Mouse (Mus musculus): ENCODE measurements at regions not wholly inside any gene's neighbourhood (a gene's known extent, or its start where the extent isn't known, plus 50 kb on each side); places are given as distances from the start of the nearest gene placed in this dataset.

DNA sequence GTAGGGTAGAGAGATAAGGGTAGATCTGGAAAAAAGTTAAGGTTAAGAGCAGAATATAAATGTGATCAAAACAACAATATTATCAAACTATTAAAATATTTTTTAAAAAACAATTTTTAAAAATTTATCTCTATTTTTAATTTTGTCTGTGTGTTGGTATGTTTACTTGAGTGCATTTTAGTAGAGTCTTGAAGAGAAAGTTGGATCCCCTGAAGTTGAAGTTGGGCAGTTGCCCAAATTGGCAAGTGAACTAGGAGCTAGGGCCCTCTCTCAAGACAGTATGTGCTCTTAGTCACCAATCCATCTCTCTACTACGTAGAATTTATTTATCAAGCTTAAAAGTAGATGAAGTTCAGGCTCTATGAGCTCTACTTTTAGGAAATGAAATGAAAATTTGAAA, 59.9 kb downstream of the Adamts1 start:
- no peak for DNase-seq

DNA sequence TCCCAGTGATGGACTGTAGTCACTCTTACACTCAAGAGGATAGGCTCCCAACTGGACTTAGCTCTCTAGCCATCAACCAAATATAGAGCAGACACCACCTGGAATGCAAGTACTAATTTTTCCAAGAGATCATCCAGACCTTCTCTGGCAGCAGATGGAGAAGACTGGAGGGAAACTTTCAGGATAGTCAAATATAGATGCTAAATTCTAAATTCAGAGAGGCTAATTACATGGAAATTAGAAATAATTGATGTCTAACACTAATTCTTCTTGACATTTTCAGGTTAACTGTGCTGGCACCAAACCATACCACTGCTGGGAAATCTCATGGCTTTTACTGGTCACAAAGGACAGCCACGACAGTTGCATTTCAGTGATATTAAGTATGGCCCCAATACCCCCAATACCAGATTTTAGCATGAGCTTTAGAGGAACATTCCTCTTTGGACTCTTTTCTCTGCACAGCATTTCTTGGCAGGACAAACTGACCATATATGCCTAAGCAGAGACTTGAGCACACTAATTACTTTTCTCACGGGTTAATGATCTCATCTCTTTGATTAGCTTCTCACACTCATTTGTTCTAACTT, 64.2 kb downstream of the Adamts1 start:
- DNase-seq, result no peak

DNA sequence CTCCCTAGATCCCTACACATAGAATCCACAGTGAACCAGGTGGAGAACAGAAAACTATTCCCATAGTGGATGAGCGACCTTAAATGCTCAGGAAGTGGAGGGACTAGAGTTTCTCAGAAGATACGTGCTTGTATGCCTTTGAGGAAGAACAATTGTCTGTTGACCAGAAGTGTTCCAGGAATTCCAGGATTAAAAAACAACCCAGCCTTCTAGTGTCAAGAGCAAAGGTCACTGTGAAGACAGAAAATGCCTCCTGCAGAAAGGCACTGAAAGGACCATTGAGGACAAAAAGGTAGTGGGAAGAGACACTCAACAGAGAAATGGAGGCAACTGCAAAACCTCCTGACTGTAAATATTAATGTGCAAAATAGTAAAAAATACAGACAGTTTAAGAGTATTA, 74.9 kb downstream of the Adamts1 start:
- DNase-seq, result no peak

DNA sequence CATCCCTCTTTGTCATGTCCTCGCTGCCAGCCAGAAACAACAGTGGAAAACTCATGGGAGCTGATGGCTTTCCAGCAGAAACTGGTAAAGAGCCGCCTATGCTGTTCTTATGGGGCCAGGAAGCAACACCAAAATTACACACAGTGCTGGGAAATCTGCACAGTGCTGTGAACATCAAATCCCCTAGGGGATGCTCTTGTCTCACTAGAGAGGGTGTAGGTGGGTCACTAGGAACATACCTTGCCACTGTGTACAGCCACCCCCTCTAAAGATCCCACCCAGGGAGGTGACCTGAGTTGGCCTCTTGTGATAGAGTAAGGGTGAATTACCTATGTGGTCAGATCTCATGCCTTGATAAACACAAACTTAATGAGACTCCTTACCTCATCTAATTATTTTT, 80.9 kb downstream of the Adamts1 start:
- no peak for DNase-seq

DNA sequence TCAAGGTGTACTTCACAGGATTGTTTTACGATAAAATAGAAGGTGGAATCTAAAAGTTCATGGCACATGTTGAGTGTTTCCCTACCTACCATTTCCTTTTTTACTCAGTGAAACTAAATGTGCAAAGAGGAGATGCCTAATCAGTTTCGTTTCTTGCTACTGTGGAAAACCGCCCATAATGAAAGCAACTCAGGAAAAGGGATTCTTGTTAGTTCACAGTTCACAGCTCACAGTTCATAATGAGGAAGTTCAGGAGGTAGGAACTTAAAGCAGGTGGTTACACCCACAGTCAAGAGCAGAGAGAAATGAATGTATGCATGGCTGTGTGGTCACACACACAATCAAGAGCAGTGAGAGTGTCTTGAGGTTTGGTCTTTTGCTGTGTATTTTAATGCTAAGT, 90.6 kb downstream of the Adamts1 start:
- no peak for DNase-seq

DNA sequence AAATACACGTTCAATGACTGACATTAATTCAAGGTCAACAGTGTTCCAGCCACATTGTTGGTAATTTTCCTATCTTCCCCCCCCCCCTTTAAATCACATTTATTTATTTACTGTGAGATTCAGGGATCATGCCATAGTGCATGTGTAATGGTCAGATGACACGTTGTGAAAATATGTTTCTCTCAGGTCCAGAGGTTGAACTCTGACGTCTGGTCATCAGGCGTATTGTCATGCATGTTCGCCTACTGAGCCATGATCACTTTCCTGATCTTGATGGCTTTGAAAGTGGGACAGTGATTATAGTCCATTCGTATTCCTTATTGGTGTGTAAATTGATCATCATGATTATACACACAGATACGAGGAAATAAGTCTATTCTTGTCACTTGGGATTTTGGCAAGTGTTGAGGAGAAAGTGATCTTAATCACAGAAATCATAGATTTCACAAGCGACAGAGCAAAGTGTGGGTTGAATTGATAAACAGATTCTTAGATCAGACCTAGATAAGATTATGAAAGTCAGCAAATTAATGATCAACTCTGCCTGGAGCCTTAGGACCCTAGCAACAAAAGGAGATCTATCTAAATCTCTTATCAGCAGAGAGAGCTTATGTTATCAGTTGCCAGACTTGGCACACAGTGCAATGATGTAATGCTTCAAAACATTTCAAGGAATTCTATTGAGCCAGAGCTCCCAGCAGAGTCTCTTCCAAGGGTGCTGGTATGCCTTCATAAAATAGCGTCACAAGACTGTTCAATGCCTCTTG, 98.5 kb downstream of the Adamts1 start:
- DNase-seq, result no peak

DNA sequence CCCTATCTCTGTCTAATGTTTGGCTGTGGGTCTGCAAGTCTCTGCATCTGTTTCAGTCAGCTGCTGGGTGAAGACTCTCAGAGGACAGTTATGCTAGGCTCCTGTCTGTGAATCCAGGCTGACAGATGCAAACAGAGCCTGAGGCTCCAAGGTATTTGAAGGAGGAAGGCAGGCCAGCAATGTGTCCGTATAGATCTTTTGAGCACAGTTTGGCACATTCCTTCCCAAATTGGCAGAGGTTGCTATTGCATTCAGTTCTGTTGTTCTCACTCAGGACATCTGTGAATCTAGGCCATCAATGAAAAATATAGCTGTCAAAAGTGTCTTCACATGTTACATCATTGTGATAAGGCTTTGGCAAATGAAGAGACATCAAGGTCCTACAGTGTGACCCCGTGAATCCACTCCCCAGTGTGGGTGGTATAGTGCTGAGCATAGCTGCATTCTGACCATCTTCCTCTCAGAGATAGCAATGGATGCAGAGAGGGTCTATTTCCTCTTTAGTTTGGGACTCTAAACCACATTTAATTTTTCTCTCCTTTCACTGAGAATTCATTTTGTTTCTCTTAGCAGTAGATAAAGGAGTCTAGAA, 99.9 kb downstream of the Adamts1 start:
- DNase-seq, result no peak

DNA sequence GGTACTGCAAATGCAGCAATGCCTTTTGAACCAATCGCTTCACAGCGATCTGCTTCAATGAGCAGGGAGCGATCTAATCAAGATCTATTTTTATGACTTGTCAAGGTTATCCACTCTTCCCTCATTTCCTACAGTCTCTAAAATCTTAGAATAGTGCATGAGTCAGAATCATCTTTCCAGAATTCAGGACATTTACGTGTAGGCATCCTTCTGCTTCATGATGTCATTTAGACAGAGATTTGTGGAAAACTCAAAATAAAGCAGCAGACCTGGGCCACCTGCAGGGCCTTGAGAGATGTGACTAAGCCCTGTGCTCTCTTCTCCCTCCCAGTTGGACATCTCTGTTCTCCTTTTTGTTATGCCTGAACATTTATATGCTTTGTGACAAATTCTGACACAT, 103.6 kb downstream of the Adamts1 start:
- DNase-seq, result no peak

DNA sequence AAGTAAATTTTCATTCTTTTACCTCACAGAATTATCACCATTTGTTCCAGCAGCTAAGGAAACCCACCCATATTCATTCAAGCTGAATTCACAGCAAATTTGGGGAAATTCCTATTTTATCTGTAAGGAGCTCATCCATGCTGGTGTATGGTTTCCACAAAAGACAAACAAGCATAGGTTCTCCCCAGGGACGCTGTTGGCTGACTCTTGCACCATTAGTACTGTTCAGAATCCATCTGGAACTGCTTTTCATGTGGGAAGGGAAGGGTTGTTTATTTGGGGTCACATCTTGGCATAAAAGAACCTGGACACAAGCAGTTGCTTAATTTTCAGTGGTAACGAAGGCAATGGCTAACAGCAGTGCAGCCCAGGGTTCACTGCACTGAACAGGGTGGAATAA, 120.2 kb downstream of the Adamts1 start:
- no peak for DNase-seq

DNA sequence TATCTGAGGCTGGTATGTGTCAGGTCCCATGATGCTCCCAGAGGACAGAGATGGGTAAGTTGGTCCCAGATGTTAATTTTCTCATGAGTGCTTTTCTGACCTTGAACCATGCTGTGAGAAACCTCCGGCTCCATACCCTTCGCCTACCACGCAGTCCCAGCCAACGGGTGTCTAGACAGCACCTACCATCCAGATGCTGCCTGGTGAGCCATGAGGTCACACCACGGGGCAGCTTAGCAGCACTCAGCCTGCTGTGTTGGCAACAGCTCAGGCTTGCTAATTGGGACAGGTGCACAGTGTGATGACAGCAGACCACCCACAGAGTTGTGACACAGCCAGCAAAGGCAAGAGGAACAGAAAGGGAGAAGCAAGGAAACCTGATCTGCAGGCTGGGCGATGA, 122.6 kb downstream of the Adamts1 start:
- DNase-seq, result peak; percentile 24

DNA sequence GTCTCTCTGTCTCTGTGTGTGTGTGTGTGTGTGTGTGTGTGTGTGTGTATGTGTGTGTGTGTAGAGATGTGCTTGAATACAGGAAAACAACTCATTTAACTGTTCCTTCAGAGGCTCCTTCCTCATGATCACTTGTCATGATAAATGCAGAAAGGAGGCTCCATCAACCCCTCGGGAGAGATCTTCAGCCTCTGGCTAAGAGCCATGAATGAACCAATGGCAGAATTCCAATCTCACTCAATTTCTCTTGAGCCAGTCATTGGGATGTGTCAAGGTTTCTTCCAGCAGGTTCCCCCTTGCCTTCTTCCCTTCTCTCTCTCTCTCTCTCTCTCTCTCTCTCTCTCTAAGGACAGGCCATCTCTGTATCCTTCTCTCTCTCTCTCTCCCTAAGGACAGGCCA, 124.1 kb downstream of the Adamts1 start:
- DNase-seq, result no peak

DNA sequence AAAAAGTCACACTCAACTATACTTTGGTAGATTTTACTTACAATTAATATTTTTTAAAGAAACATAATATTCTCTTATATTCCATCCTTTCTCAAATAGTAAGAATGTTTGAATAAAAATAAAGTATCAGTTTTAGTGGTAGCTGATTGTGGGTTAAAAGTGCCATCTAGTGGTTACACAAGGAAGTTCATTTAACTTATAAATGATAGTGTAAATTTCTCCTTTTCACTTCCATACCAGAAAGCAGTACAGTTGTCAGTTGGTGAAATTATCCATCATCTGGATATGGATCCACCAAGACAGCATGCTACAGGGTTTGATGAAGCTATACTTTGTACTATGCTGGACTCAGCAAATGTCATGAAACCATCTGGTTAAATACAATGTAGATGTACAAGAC, 124.7 kb downstream of the Adamts1 start:
- no peak for DNase-seq

DNA sequence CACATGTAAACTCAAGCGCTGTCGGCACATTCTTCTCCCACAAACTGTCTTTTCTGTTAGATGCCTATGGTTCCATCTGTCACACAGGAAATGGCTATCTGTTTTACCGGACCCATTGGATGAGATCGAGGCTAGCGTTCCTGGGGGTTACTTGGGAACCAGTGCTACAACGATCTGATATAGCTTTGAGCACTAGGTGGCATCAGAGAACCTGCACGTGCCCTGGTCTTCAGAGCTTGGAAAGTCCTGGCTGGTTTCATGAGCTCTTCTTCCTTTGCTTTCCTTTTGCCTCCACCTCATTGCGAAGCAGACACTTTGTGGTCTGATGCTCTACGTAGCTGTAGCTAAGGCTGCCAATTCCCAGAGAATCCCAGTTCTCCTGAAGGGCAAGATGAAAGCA, 123.8 kb upstream of the Cyyr1 start:
- DNase-seq, result peak; percentile 15

DNA sequence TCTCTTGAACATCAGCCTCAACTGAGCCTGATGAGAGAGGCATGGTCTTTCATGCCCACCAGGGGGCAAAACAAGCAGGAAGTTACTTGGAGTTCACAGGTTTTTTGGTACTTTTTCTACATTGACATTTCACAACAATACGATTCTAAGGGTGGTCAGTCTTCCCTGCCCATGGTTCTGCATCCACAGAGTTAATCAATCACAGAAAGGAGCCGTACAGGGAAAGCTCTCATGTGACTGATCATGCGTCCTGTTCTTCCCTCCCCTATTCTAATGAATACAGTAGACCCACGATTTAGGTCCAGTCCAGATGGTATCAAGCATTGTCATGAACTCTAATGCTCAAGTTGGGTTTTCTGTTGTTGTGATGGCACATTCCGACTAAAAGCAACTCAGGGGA, 115.6 kb upstream of the Cyyr1 start:
- no peak for DNase-seq

DNA sequence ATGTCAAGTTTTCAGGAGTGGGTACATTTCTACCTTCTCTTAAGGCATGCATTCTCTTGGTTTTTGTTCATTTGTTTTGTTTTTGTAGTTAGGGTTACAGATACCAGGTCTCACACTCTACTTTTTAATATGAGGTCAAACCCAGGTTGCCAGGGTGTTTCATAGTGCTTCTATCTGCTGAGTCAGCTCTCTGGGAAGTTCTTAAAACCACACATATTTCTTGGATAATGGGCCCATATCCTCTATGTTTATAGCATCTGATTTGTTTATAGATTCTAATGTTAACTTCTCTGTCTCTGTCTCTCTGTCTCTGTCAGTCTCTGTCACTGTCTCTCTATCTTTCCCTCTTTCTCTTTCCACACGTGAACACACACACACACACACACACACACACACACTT, 114.6 kb upstream of the Cyyr1 start:
- DNase-seq, result no peak

DNA sequence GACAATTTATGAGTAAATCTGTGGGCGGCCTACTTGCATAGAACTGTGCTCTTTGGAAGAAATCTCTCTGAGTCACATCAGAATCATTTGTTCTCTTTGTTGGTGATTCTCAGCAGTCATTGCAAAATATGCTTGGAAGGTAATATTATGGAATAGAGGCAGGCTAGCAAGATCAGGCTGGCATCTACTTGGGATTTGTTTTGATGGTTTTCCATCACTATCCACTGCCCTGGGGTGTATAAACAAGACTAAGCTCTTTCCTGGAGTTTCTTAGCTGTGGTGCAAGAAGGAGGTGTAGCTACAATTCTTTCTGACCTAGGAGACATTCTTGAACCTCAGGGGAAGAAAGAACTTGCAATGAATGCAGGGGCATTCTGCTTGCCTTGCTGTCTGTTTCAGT, 96.3 kb upstream of the Cyyr1 start:
- no peak for DNase-seq

DNA sequence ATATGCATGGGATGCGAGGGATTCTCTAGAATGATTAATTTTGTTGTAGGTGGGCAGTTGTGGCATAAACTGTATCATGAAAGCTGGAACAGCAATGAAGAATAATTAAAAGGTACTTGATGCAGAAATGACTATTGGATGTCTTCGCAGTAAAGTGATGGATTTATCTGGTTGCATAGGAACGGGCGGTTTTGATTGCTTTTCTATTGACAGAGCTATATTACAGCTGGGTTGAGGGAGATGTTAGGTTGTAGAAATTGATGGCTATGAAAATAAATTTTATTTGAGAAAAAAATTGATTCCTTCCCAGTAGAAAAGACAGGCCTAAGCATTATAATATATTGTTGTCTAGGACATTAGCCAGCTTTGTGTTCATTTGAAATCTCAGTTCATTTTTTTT, 87.8 kb upstream of the Cyyr1 start:
- no peak for DNase-seq

DNA sequence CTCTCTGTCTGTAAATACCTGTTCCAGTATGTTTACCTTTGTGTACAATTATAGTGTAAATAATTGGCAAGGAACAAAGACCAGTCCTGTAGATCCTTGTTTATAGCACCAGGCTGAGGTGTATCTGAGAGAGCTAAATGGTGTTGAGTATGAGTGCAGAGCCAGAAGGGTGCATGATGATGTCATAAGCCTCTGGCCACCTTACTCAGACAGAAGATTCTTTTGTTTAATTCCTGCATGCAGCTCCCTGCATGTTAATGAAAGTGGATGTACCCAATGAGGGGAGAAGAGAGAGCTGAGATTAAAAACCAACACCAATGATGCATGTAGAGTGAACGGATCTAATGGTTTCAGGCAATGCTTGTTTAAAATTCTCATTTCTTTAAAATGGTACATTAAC, 83.9 kb upstream of the Cyyr1 start:
- no peak for DNase-seq

DNA sequence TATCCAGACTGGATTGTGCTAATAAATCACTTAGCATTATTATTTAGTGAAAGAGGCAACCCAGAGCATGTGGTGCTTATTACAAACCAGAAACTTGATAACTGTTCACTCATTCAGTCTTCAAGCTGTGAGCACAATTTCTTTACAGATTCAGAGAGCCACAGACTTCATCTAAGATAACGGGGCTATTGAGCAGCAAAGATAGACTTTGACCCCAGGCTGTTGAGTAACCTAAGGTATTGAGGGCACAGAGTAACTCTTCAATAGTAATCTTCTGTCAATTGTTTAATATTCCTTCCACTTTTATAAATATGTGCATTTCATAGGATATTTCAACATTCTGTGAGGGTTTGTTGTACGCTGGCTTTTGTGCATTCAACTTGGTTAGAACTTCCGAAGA, 76.5 kb upstream of the Cyyr1 start:
- DNase-seq, result no peak

DNA sequence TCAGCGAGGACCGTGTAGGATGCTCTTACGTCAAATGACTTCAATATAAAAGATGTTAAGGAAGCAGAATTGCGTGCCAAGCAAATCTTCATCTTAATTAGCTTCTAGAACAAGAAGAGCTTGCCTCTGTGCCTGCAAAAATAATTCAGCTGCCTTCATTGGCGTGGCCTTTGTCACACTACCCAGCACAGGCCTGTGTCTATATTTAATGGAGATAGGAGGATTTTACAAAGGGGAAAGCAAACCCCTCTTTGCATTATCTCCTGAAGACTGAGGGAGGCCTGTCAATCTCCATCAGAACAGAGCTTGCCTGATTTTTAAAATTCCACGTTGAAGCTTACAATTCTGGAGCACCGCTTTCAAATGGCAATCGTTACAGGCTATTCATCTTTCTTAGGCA, 71.3 kb upstream of the Cyyr1 start:
- DNase-seq, result no peak

DNA sequence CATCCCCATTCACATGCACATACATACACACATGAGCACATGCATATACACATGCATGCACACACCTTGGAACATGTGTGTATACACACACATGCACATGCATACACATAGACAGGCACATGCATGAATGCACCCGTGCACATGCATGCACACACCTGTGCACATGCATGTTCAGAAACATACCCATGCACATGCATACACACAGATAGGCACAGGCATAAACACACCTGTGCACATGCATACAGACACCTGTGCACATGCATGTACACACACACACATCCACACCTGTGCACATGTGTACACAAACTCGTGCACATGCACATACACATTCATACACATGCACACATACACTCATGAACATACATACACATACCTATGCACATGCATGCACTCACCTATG, 50.9 kb upstream of the Cyyr1 start:
- no peak for DNase-seq

Data from gastrocnemius, postnatal 10 days (tissue).